Mouse (Mus musculus) embryonic facial prominence, embryonic 14.5 days (tissue): ENCODE results near the gene Rufy3. TPM values are rescaled to one million over a fixed set of nuclear protein-coding genes. Genes with fewer than 3 reads are reported as not detected.

Source experiments
- ATAC-seq: fragments of 200-750 bp; cut with Nextera tagmentation; 2 replicates; pipeline ENCODE4 v1.8.0; 2017; ENCODE audit warnings: low read depth, moderate number of reproducible peaks, moderate TSS enrichment
- DNase-seq: peaks from one replicate; pipeline ENCODE4 v3.0.0-alpha.2; 2015; ENCODE audit warnings: low spot score
- H3K27ac ChIP-seq: fragments of 300-500 bp; sonication (generic); replicated peaks from 2 replicates; pipeline ENCODE4 v1.5.1; 2014; ENCODE audit warnings: low read depth, mild to moderate bottlenecking, low read length, moderate library complexity
- H3K27me3 ChIP-seq: fragments of 300-500 bp; sonication (generic); replicated peaks from 2 replicates; pipeline ENCODE4 v1.6.1; 2014; ENCODE audit warnings: low read length; ENCODE audit not compliant: control insufficient read depth, insufficient read depth
- H3K36me3 ChIP-seq: fragments of 300-500 bp; sonication (generic); 2 replicates; pipeline ENCODE4 v1.6.1; 2014; ENCODE audit warnings: low read length, mixed read lengths; ENCODE audit not compliant: control insufficient read depth, insufficient read depth
- H3K4me1 ChIP-seq: fragments of 300-500 bp; sonication (generic); 2 replicates; pipeline ENCODE4 v1.6.1; 2014; ENCODE audit warnings: antibody characterized with exemption, low read length; ENCODE audit not compliant: control insufficient read depth, insufficient read depth
- H3K4me2 ChIP-seq: fragments of 300-500 bp; sonication (generic); 2 replicates; pipeline ENCODE4 v1.6.1; 2014; ENCODE audit warnings: low read depth, mild to moderate bottlenecking, low read length, moderate library complexity, mixed read lengths
- H3K4me3 ChIP-seq: fragments of 300-500 bp; sonication (generic); 2 replicates; pipeline ENCODE4 v1.5.1; 2014; ENCODE audit warnings: low read depth, mild to moderate bottlenecking, low read length
- H3K9ac ChIP-seq: fragments of 300-500 bp; sonication (generic); 2 replicates; pipeline ENCODE4 v1.6.1; 2014; ENCODE audit warnings: low read depth, mild to moderate bottlenecking, low read length, moderate library complexity, mixed read lengths
- H3K9me3 ChIP-seq: fragments of 300-500 bp; sonication (generic); 2 replicates; pipeline ENCODE4 v1.6.1; 2016; ENCODE audit warnings: low read length; ENCODE audit not compliant: control insufficient read depth
- WGBS: fragments of 180-500 bp; shearing (Covaris S2); extraction: QIAGEN DNeasy Blood & Tissue Kit; methylation state at CpG from one replicate; pipeline ENCODE4 v1.1.7; 2014; 5-methylcytosine and 5-hydroxymethylcytosine counted together
- polyA plus RNA-seq: library from polyadenylated mRNA; unstranded; fragments of >200 nt; fragmentation: Nextera tagmentation; extraction: Ambion mirVana; gene quantifications from 2 replicates; pipeline ENCODE4 v1.2.1, GENCODE M21; 2014

Rufy3 gene
- polyA plus RNA-seq, 1 experiment from 2014 or later, result 16.9 TPM

GRCm38 (mm10) chr5:88553271-88554085 is 11.4 kb upstream of the Rufy3 start:
- DNase-seq, result no peak
- peak overlapping the region; percentile 96 for H3K9ac ChIP-seq
- H3K4me2 ChIP-seq, result peak overlapping the region; percentile 61
- no peaks in the 10 kb centered on the region for H3K36me3 ChIP-seq
- peak overlapping the region; percentile 97 for H3K27ac ChIP-seq
- peak; percentile 65 for ATAC-seq
- peaks cover 14% of the 10 kb centered on the region for H3K4me1 ChIP-seq
- 9% methylated on average over 29 of the region's 29 CpGs for WGBS
- no peaks in the 10 kb centered on the region for H3K9me3 ChIP-seq
- H3K4me3 ChIP-seq, result peak overlapping the region; percentile 87
- H3K27me3 ChIP-seq, result no peaks in the 10 kb centered on the region

GRCm38 (mm10) chr5:88554086-88554886 is 10.6 kb upstream of the Rufy3 start, which contains the start of gene Utp3:
Gene Utp3, plus strand, starts transcription at chr5:88554462.
- Histone ChIP-seq H3K27ac (peak within 1 kb of the TSS; percentile 97), H3K4me1 (peaks cover 14% of the 10 kb centered on the region), H3K36me3 (no peaks in the 10 kb centered on the region), H3K9ac (peak within 1 kb of the TSS; percentile 96), H3K4me2 (peak within 1 kb of the TSS; percentile 97), H3K27me3 (no peaks in the 10 kb centered on the region), H3K4me3 (peak within 1 kb of the TSS; percentile 87), H3K9me3 (no peaks in the 10 kb centered on the region)
- ATAC-seq (peak; percentile 97), DNase-seq (peak; percentile 98)
- WGBS, result under 1% methylated on average over 57 of the region's 76 CpGs

- Histone ChIP-seq H3K4me2 (no peak overlapping the region), H3K27me3 (no peaks in the 10 kb centered on the region), H3K36me3 (no peaks in the 10 kb centered on the region), H3K4me1 (peaks cover 17% of the 10 kb centered on the region), H3K9ac (no peak overlapping the region), H3K4me3 (no peak overlapping the region), H3K9me3 (no peaks in the 10 kb centered on the region), H3K27ac (no peak overlapping the region)
- 46% methylated on average over 1 of the region's 1 CpGs for WGBS
- DNase-seq (no peak), ATAC-seq (no peak)
Observed at GRCm38 (mm10) chr5:88558991-88559390, 5.8 kb upstream of the Rufy3 start.

GRCm38 (mm10) chr5:88561080-88561814 is 3.6 kb upstream of the Rufy3 start:
- no peak overlapping the region for H3K27ac ChIP-seq
- ATAC-seq (no peak), DNase-seq (no peak)
- H3K4me3 ChIP-seq, result no peak overlapping the region
- no peaks in the 10 kb centered on the region for H3K9me3 ChIP-seq
- H3K9ac ChIP-seq, result no peak overlapping the region
- H3K4me1 ChIP-seq, result peaks cover 8% of the 10 kb centered on the region
- H3K4me2 ChIP-seq, result no peak overlapping the region
- no peaks in the 10 kb centered on the region for H3K27me3 ChIP-seq
- 82% methylated on average over 9 of the region's 9 CpGs for WGBS
- H3K36me3 ChIP-seq, result no peaks in the 10 kb centered on the region

GRCm38 (mm10) chr5:88562863-88563780 is 1.7 kb upstream of the Rufy3 start:
- WGBS, result 60% methylated on average over 8 of the region's 8 CpGs
- H3K27ac ChIP-seq, result no peak overlapping the region
- H3K4me3 ChIP-seq, result no peak overlapping the region
- H3K4me1 ChIP-seq, result peaks cover 13% of the 10 kb centered on the region
- H3K9ac ChIP-seq, result no peak overlapping the region
- ATAC-seq (no peak), DNase-seq (no peak)
- no peak overlapping the region for H3K4me2 ChIP-seq
- no peaks in the 10 kb centered on the region for H3K27me3 ChIP-seq
- H3K9me3 ChIP-seq, result no peaks in the 10 kb centered on the region
- H3K36me3 ChIP-seq, result no peaks in the 10 kb centered on the region

GRCm38 (mm10) chr5:88565148-88566033 is 551 bp downstream of the Rufy3 start:
- no peaks in the 10 kb centered on the region; the same call in 1 of the 2 replicates for H3K9me3 ChIP-seq
- DNase-seq, result peak; percentile 58
- peak overlapping the region; percentile 82 for H3K27ac ChIP-seq
- no peaks in the 10 kb centered on the region for H3K27me3 ChIP-seq
- peak overlapping the region; percentile 84 for H3K4me3 ChIP-seq
- peaks cover 13% of the 10 kb centered on the region for H3K4me1 ChIP-seq
- peak overlapping the region; percentile 83 for H3K9ac ChIP-seq
- H3K36me3 ChIP-seq, result no peaks in the 10 kb centered on the region
- H3K4me2 ChIP-seq, result peak overlapping the region; percentile 67
- 0% methylated on average over 21 of the region's 119 CpGs for WGBS
- peak; percentile 58 for ATAC-seq

GRCm38 (mm10) chr5:88566034-88566841 is 1.4 kb downstream of the Rufy3 start:
- H3K4me1 ChIP-seq, result peaks cover 13% of the 10 kb centered on the region
- peak overlapping the region; percentile 82 for H3K27ac ChIP-seq
- no peaks in the 10 kb centered on the region for H3K36me3 ChIP-seq
- peak overlapping the region; percentile 83 for H3K9ac ChIP-seq
- ATAC-seq, result peak; percentile 19
- H3K4me2 ChIP-seq, result peak overlapping the region; percentile 67
- H3K27me3 ChIP-seq, result no peaks in the 10 kb centered on the region
- DNase-seq, result peak; percentile 60
- peak overlapping the region; percentile 84 for H3K4me3 ChIP-seq
- H3K9me3 ChIP-seq, result no peaks in the 10 kb centered on the region; the same call in 1 of the 2 replicates
- 3% methylated on average over 14 of the region's 14 CpGs for WGBS
